Mouse (Mus musculus) myocyte (in vitro differentiated cells): ENCODE data around the gene Ankrd39.

Experiments used
- CEBPB ChIP-seq: IDR thresholded peaks from 2 replicates; pipeline ENCODE4 v1.6.1; 2011; ENCODE audit warnings: mild to moderate bottlenecking, moderate library complexity; ENCODE audit not compliant: poor library complexity, insufficient read depth, severe bottlenecking
- E2F4 ChIP-seq: IDR thresholded peaks from one replicate; pipeline ENCODE4 v1.6.1; 2011; ENCODE audit warnings: mild to moderate bottlenecking, control low read depth, moderate library complexity; ENCODE audit not compliant: insufficient read depth
- MAX ChIP-seq: IDR thresholded peaks from one replicate; pipeline ENCODE4 v1.6.1; 2011; ENCODE audit warnings: low read depth, mild to moderate bottlenecking, control low read depth
- MYOD1 ChIP-seq, 3 experiments: IDR thresholded peaks; one replicate each; pipeline ENCODE4 v1.6.1; 2011; ENCODE audit warnings: control low read depth in 2 of 3, low read depth in 2 of 3, mild to moderate bottlenecking in 2 of 3, moderate library complexity in 1 of 3; ENCODE audit not compliant: insufficient read length in 2 of 3, control insufficient read depth in 1 of 3
- MYOG ChIP-seq, 3 experiments: IDR thresholded peaks; one replicate each; pipeline ENCODE4 v1.6.1; 2011; ENCODE audit warnings: control low read depth in 2 of 3, low read depth in 2 of 3, mild to moderate bottlenecking in 2 of 3; ENCODE audit not compliant: insufficient read length in 2 of 3, control insufficient read depth in 1 of 3, insufficient read depth in 1 of 3
- POLR2A ChIP-seq: IDR thresholded peaks from one replicate; pipeline ENCODE4 v1.6.1; 2011; ENCODE audit warnings: low read depth, mild to moderate bottlenecking, control low read depth, moderate library complexity; ENCODE audit not compliant: insufficient read length
- POLR2AphosphoS2 ChIP-seq: IDR thresholded peaks from one replicate; pipeline ENCODE4 v1.6.1; 2011; ENCODE audit warnings: low read depth, control low read depth; ENCODE audit not compliant: insufficient read length
- REST ChIP-seq: IDR thresholded peaks from one replicate; pipeline ENCODE4 v1.6.1; 2011; ENCODE audit warnings: mild to moderate bottlenecking, control low read depth, moderate library complexity; ENCODE audit not compliant: insufficient read depth, insufficient read length
- SRF ChIP-seq: IDR thresholded peaks from one replicate; pipeline ENCODE4 v1.6.1; 2011; ENCODE audit warnings: low read depth; ENCODE audit not compliant: control insufficient read depth, insufficient read length
- TCF12 ChIP-seq: IDR thresholded peaks from one replicate; pipeline ENCODE4 v1.6.1; 2011; ENCODE audit warnings: mild to moderate bottlenecking, control low read depth; ENCODE audit not compliant: poor library complexity, insufficient read depth, severe bottlenecking
- TCF3 ChIP-seq: IDR thresholded peaks from one replicate; pipeline ENCODE4 v1.6.1; 2011; ENCODE audit warnings: low read depth, control low read depth; ENCODE audit not compliant: insufficient read length
- USF1 ChIP-seq: IDR thresholded peaks from one replicate; pipeline ENCODE4 v1.6.1; 2011; ENCODE audit warnings: low read depth, mild to moderate bottlenecking, control low read depth, moderate library complexity

- TF ChIP-seq POLR2A: no peak
- TF ChIP-seq TCF3: no peak
- TF ChIP-seq MAX: no peak
- no peak for TF ChIP-seq POLR2AphosphoS2
- no peak for TF ChIP-seq MYOG (IDR thresholded peaks at IDR 0.05; ENCODE audit: control insufficient read depth in 1 of 3, insufficient read depth in 1 of 3, insufficient read length in 2 of 3, low read depth in 2 of 3)
- TF ChIP-seq USF1: no peak
- TF ChIP-seq CEBPB: no peak
- no peak for TF ChIP-seq REST
- no peak for TF ChIP-seq E2F4
- TF ChIP-seq TCF12: no peak
- TF ChIP-seq SRF: no peak
- TF ChIP-seq MYOD1 (IDR thresholded peaks at IDR 0.05; ENCODE audit: control insufficient read depth in 1 of 3, insufficient read length in 2 of 3, low read depth in 2 of 3): no peak
Measured at GRCm38 (mm10) chr1:36525774-36526173, 21.5 kb downstream of the Ankrd39 start.
